Mouse (Mus musculus) small intestine, adult 2 months (tissue): Measurements from ENCODE around the gene Zfp110. TPM values are rescaled to one million over a fixed set of nuclear protein-coding genes. Genes with fewer than 3 reads are reported as not detected.

Experiments used
- H3K27ac ChIP-seq: fragments of 200-500 bp; 2 replicates; pipeline ENCODE4 v1.5.1; 2012; ENCODE audit warnings: low read depth, low read length, control low read depth, inconsistent platforms; ENCODE audit not compliant: insufficient read depth
- H3K27me3 ChIP-seq: fragments of 200-500 bp; 2 replicates; pipeline ENCODE4 v1.6.1; 2012; ENCODE audit warnings: mild to moderate bottlenecking, moderate library complexity, low read length, inconsistent platforms; ENCODE audit not compliant: control insufficient read depth, insufficient read depth
- H3K36me3 ChIP-seq: fragments of 200-500 bp; 2 replicates; pipeline ENCODE4 v1.6.1; 2012; ENCODE audit warnings: mild to moderate bottlenecking, low read length, control low read depth, inconsistent platforms; ENCODE audit not compliant: control insufficient read depth, insufficient read depth
- H3K4me1 ChIP-seq: fragments of 200-500 bp; 2 replicates; pipeline ENCODE4 v1.6.1; 2012; ENCODE audit warnings: low read length, inconsistent platforms, mixed read lengths; ENCODE audit not compliant: control insufficient read depth, insufficient read depth, insufficient read length
- H3K4me3 ChIP-seq: fragments of 200-500 bp; 2 replicates; pipeline ENCODE4 v1.5.1; 2012; ENCODE audit warnings: low read depth, mild to moderate bottlenecking, control low read depth, inconsistent platforms, low read length, moderate library complexity
- CTCF ChIP-seq: fragments of 200-500 bp; IDR thresholded peaks from 2 replicates; pipeline ENCODE4 v1.5.1; 2012; ENCODE audit warnings: low read depth, mild to moderate bottlenecking, control low read depth, inconsistent platforms, low read length, moderate library complexity, mixed read lengths; ENCODE audit not compliant: insufficient replicate concordance, insufficient read length; ENCODE audit errors: extremely low read depth
- POLR2A ChIP-seq: fragments of 200-500 bp; IDR thresholded peaks from 2 replicates; pipeline ENCODE4 v1.6.1; 2012; ENCODE audit warnings: low read depth, mild to moderate bottlenecking, control low read depth, inconsistent platforms, low read length, moderate library complexity
- WGBS: fragments of 180-500 bp; shearing (Covaris S2); methylation state at CpG from one replicate; pipeline ENCODE4 v1.1.7; 2018; 5-methylcytosine and 5-hydroxymethylcytosine counted together
- polyA plus RNA-seq: library from polyadenylated mRNA; depleted of rRNA; stranded (reverse); fragments of >200 nt; gene quantifications from 2 replicates; pipeline ENCODE4 v1.2.3, GENCODE M21; 2012; rRNA removed

Zfp110 gene
- polyA plus RNA-seq, 1 experiment = 5.3 TPM

DNA sequence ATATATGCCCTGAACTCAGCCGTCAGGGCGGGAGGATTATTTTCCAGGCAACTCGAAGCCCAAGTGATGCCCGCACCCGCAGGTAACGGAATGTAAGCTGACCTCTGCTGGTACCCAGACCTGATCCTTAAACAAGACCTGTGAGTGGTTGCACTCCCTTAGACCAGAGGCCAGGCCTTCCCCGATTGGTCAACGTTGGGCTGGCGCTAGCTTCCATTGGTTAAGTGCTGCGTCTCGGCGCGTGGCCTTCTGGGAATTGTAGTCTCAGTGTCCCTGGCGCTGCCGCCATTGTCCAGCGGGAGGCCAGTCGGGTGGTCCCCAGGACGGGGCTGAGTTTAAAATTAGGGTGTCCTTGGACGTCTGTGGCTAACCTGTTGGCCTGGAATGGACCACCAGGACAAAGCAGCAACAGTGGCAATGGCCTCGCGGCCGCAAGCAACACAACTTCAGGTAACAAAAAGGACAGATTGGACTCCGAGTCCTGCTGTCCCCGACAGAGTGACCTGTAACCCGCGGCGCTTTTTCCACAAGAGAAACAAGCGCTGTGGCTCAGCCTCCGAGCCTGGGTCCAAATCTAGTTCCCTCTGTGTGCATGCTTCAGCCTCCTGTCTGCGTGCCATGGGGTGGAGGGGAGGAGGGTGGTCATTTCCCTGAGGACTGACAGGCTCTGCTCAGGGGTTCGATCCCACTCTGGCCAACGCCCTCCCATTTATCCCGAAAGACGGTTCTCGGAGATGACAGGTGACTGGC lies 46.5 kb downstream of the Zfp110 start, which contains the start of gene Zfp128:
TSS of gene Zfp128 (plus strand) at position 267 of the 750 bp plus-strand sequence.
- peak within 1 kb of the TSS; percentile 83 for H3K4me3 ChIP-seq
- no peak within 1 kb of the TSS for H3K27ac ChIP-seq
- no peaks in the 10 kb centered on the region for H3K27me3 ChIP-seq
- 1% methylated on average over 35 of the region's 35 CpGs for WGBS
- TF ChIP-seq CTCF (no peak), POLR2A (peak; percentile 27)
- 0 out of 2 replicates have a peak, but pooled peaks cover 2% of the 10 kb centered on the region for H3K36me3 ChIP-seq
- peaks cover 6% of the 10 kb centered on the region for H3K4me1 ChIP-seq

DNA sequence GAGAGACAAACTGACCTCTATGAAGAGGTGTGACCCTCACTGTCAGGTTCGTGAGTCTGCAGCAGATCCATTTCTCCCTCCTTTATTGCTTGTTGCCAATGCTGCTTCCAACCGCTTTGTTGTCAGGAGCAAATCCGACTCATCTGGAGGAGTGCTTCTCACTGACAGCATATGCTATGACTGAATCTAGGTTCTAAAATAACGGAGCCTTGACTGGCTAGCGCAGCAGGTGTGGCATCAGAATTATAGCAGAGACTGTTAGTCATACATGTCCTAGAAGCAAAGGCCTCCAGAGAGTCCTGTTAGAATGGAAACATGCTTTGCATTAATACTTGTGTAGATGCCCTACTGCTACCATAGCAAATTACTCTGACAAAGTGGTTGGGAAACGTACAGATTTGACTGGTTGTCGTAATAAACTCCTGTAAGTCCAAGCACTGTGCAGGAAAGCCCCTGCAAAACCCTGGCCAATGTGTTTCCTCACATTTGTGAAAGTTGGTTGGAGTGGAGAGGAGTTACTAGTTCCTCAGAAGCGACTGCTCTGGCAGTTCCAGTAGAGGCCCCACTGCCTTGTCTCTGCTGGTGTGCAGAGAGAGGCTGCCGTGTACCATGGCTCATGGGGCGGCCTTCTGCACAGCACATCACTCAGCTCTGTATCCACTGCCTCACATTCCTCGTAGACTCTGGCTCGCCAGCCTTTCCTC lies 52.2 kb downstream of the Zfp110 start:
- no peaks in the 10 kb centered on the region for H3K27me3 ChIP-seq
- no peak overlapping the region for H3K4me3 ChIP-seq
- peaks cover 4% of the 10 kb centered on the region; the same call in 1 of the 2 replicates for H3K36me3 ChIP-seq
- no peak overlapping the region for H3K27ac ChIP-seq
- no peaks in the 10 kb centered on the region for H3K4me1 ChIP-seq
- 88% methylated on average over 12 of the region's 12 CpGs for WGBS
- TF ChIP-seq POLR2A (no peak), CTCF (no peak)

DNA sequence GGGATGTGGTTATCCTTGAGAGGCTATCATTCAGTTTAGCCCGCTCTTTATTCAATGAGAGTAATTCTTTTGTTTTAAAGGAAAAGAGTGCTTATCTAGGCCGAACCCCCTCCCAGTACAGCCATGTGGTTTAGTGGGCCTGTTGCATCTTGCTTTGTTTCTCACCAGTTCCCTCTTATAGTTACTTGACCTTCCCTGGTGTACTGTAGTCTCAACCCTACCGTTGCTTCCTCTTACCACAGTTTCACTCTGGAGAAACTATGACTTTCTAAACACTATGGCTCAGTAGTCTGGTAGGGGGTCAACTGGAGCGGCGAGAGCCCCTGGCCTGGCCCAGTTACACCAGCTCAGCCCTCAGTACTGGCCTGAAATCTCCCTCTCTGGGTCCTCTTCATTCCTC lies 53.0 kb downstream of the Zfp110 start:
- Histone ChIP-seq H3K27me3 (no peaks in the 10 kb centered on the region), H3K4me3 (no peak overlapping the region), H3K36me3 (peaks cover 4% of the 10 kb centered on the region; the same call in 1 of the 2 replicates), H3K4me1 (no peaks in the 10 kb centered on the region), H3K27ac (no peak overlapping the region)
- 89% methylated on average over 5 of the region's 5 CpGs for WGBS
- no peak for TF ChIP-seq POLR2A

DNA sequence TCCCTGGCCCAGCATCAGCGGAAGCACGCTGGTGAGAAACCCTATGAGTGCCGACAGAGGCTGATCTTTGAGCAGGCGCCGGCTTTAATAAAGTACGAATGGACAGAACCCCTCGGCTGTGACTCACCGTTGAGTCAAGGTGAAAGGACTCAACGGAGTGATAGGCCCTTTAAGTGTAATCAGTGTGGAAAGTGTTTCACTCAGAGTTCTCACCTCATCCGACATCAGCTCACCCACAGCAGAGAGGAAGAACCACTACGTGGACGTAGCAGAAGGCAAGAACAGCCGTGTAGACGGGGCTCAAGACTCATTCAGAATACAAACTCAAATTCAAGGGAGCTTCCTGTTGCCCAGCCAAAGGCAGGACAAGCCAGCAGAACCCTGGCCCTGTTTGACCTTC lies 56.4 kb downstream of the Zfp110 start:
- Histone ChIP-seq H3K4me3 (no peak overlapping the region), H3K36me3 (peaks cover 2% of the 10 kb centered on the region; the same call in 1 of the 2 replicates), H3K27me3 (no peaks in the 10 kb centered on the region), H3K4me1 (no peaks in the 10 kb centered on the region), H3K27ac (no peak overlapping the region)
- TF ChIP-seq CTCF = no peak
- TF ChIP-seq POLR2A = no peak
- WGBS = 91% methylated on average over 14 of the region's 14 CpGs

DNA sequence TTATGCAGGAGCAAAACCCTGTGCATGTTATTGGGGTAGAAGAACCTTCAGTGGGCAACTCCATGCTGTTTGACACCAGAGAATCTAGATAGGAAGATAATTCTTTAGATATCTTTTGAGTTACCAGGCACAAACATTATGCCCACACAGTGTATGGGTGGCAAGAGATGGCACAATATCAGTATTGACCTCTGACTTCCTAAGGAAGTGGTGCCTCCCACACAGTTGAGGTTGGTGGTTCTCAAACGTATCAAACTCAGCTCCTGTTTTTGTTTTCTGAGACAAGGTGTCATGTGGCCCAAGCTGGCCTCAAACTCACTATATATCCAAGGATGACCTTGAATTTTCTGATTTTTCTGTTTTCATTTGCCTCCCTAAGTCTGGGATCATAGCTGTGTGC lies 56.8 kb downstream of the Zfp110 start:
- H3K4me1 ChIP-seq = no peaks in the 10 kb centered on the region
- H3K27me3 ChIP-seq = no peaks in the 10 kb centered on the region
- peaks cover 2% of the 10 kb centered on the region; the same call in 1 of the 2 replicates for H3K36me3 ChIP-seq
- no peak overlapping the region for H3K27ac ChIP-seq
- TF ChIP-seq CTCF (no peak), POLR2A (no peak)
- WGBS = 62% methylated on average over 1 of the region's 1 CpGs
- no peak overlapping the region for H3K4me3 ChIP-seq

DNA sequence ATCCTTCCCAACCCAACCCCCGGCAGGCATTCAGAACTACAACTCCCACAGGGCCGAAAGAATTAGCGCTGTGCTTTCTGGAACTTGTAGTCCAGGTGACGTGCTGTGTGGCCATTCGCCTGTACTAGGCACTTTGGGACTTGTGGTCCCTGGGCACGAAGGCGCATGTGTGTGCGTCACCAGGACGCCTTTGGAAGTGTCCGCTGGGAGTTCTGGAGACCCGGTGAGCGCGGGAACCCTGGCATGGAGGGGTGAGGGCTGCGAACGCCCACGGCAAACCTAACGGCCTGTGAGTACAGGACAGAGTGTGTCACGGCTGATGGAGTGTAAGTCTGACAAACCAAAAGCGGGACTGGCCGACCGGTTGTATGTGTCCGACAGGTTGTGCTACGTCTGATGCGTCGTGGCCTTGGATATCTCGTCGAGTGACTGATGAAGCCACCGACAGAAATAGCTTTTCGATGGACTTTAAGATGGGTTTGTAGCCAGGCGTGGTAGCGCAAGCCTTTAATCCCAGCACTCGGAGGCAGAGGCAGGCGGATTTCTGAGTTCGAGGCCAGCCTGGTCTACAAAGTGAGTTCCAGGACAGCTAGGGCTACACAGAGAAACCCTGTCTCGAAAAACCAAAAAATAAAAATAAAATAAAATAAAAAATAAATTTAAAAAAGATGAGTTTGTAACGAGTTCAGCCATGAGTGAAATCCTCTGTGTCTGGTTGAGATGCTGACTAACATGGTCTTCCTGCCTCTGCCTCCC lies 63.3 kb downstream of the Zfp110 start, which contains the start of gene Zscan22:
TSS of gene Zscan22 (plus strand) at position 161 of the 756 bp plus-strand sequence.
- WGBS = 3% methylated on average over 36 of the region's 36 CpGs
- Histone ChIP-seq H3K36me3 (no peaks in the 10 kb centered on the region), H3K27me3 (no peaks in the 10 kb centered on the region), H3K4me3 (peak within 1 kb of the TSS; percentile 97), H3K27ac (peak within 1 kb of the TSS; percentile 7; the same call in 1 of the 2 replicates), H3K4me1 (no peaks in the 10 kb centered on the region)
- TF ChIP-seq CTCF (no peak), POLR2A (no peak)

Other genes with a start within 250 kb of the Zfp110 start
- gene Vmn2r53, start 226.0 kb upstream of the Zfp110 start, polyA plus RNA-seq = not detected in 2 replicates
- gene Vmn2r54, start 194.4 kb upstream of the Zfp110 start, polyA plus RNA-seq = not detected in 2 replicates
- gene Vmn2r55, start 149.8 kb upstream of the Zfp110 start, polyA plus RNA-seq = not detected in 2 replicates
- gene Vmn2r56, start 99.8 kb upstream of the Zfp110 start, polyA plus RNA-seq = not detected in 2 replicates
- 0.15 and 0.24 TPM in 2 replicates for gene Zscan18, start 31.1 kb upstream of the Zfp110 start, polyA plus RNA-seq
- 0.11 and 0.22 TPM in 2 replicates for gene Zfp329, start 15.9 kb upstream of the Zfp110 start, polyA plus RNA-seq
- gene Zfp128, start 46.4 kb downstream of the Zfp110 start, polyA plus RNA-seq = 0.15 TPM in 2 replicates
- 4.0 and 5.6 TPM in 2 replicates for gene Zscan22, start 63.1 kb downstream of the Zfp110 start, polyA plus RNA-seq
- 1,663 and 2,242 TPM in 2 replicates for gene Rps5, start 87.5 kb downstream of the Zfp110 start, polyA plus RNA-seq
- gene Rnf225, start 92.7 kb downstream of the Zfp110 start, polyA plus RNA-seq = 0.22 and 0.41 TPM in 2 replicates
- gene Zfp324, start 131.1 kb downstream of the Zfp110 start, polyA plus RNA-seq = 3.1 and 3.5 TPM in 2 replicates
- gene Zfp446, start 143.1 kb downstream of the Zfp110 start, polyA plus RNA-seq = 1.2 and 1.8 TPM in 2 replicates
- 0.19 TPM in 1 of 2 replicates, not detected in the other for gene Slc27a5, start 163.4 kb downstream of the Zfp110 start, polyA plus RNA-seq
- gene Trim28, start 164.4 kb downstream of the Zfp110 start, polyA plus RNA-seq = 101 and 195 TPM in 2 replicates
- gene Zbtb45, start 175.3 kb downstream of the Zfp110 start, polyA plus RNA-seq = 22.1 and 46.2 TPM in 2 replicates
- gene Chmp2a, start 200.0 kb downstream of the Zfp110 start, polyA plus RNA-seq = 58.3 and 102 TPM in 2 replicates
- gene Ube2m, start 203.5 kb downstream of the Zfp110 start, polyA plus RNA-seq = 56.0 and 93.7 TPM in 2 replicates
- 0.66 and 0.95 TPM in 2 replicates for gene Mzf1, start 220.0 kb downstream of the Zfp110 start, polyA plus RNA-seq